Mouse (Mus musculus) heart, postnatal 36 days (tissue): ENCODE measurements around the gene Hspb9. TPM values are rescaled to one million over a fixed set of nuclear protein-coding genes. Genes with fewer than 3 reads are reported as not detected.
A peak's percentile ranks its signal among the peaks of the same experiment; 100 is the strongest.

Experiments
- DNase-seq, 2 experiments: peaks; one replicate each; pipeline ENCODE4 v3.0.0; 2021 to 2022
- intact Hi-C: fragments of 180-260 bp; cut with DNase I; formaldehyde crosslinking; loops from one replicate; pipeline ENCODE4 v1.15.1; 2025
- total RNA-seq, 2 experiments: library from RNA; stranded (reverse); gene quantifications; 2 replicates each; pipeline ENCODE4 v1.2.3; 2021

Gene Hspb9
- total RNA-seq, 2 experiments from 2014 or later, result 0.43 TPM; not detected in 1

GRCm38 (mm10) chr11:100724919-100725512 lies 11.4 kb downstream of the Hspb9 start:
- intact Hi-C loops, result loop anchor here (5.0 kb wide), 1 partner anchor 217 kb away; no protein-coding TSS in a partner anchor
- DNase-seq, result peak in 1 of 2 experiments; percentile 52

- intact Hi-C loops, result no loop called here
Measured at GRCm38 (mm10) chr11:100727201-100727600, 13.6 kb downstream of the Hspb9 start.

GRCm38 (mm10) chr11:100728601-100729000 lies 15.0 kb downstream of the Hspb9 start:
- intact Hi-C loops, result no loop called here
- DNase-seq, result no peak

More at GRCm38 (mm10) chr11:100727201-100727600, 13.6 kb downstream of the Hspb9 start:
- DNase-seq, result no peak

- intact Hi-C loops, result no loop called here
- no peak for DNase-seq
Measured at GRCm38 (mm10) chr11:100729976-100730375, 16.3 kb downstream of the Hspb9 start.

GRCm38 (mm10) chr11:100730477-100731205 lies 17.0 kb downstream of the Hspb9 start:
- no peak for DNase-seq

GRCm38 (mm10) chr11:100735134-100735865 lies 21.6 kb downstream of the Hspb9 start:
- no peak for DNase-seq
- intact Hi-C loops, result no loop called here

More at GRCm38 (mm10) chr11:100730477-100731205, 17.0 kb downstream of the Hspb9 start:
- intact Hi-C loops, result no loop called here

- intact Hi-C loops, result loop anchor here (2.0 kb wide), 1 partner anchor 13 kb away; no protein-coding TSS in a partner anchor
- no peak for DNase-seq
Measured at GRCm38 (mm10) chr11:100735954-100736745, 22.5 kb downstream of the Hspb9 start.

GRCm38 (mm10) chr11:100736746-100737080 lies 23.1 kb downstream of the Hspb9 start:
- DNase-seq, result no peak
- intact Hi-C loops, result loop anchor here (2.0 kb wide), 1 partner anchor 14 kb away; no protein-coding TSS in a partner anchor

GRCm38 (mm10) chr11:100737105-100737733 lies 23.6 kb downstream of the Hspb9 start:
- intact Hi-C loops, result loop anchor here (2.0 kb wide), 1 partner anchor 14 kb away; no protein-coding TSS in a partner anchor
- DNase-seq, result no peak

- intact Hi-C loops, result no loop called here
- peak; percentile 97 for DNase-seq
Measured at GRCm38 (mm10) chr11:100738066-100738604, 24.5 kb downstream of the Hspb9 start, which contains the start of gene Rab5c. Gene Rab5c (minus strand): TSS chr11:100738215.

- no peak for DNase-seq
- intact Hi-C loops, result no loop called here
Measured at GRCm38 (mm10) chr11:100738749-100739148, 25.1 kb downstream of the Hspb9 start.

GRCm38 (mm10) chr11:100741348-100741747 lies 27.7 kb downstream of the Hspb9 start:
- intact Hi-C loops, result no loop called here
- peak in 1 of 2 experiments; percentile 44 for DNase-seq

- peak in 1 of 2 experiments; percentile 56 for DNase-seq
- intact Hi-C loops, result no loop called here
Measured at GRCm38 (mm10) chr11:100745085-100745484, 31.4 kb downstream of the Hspb9 start.

GRCm38 (mm10) chr11:100746546-100746945 lies 32.9 kb downstream of the Hspb9 start:
- intact Hi-C loops, result no loop called here
- DNase-seq, result no peak

- intact Hi-C loops, result no loop called here
Measured at GRCm38 (mm10) chr11:100747114-100747513, 33.5 kb downstream of the Hspb9 start.

GRCm38 (mm10) chr11:100748620-100749019 lies 35.0 kb downstream of the Hspb9 start:
- no peak for DNase-seq
- intact Hi-C loops, result no loop called here

More at GRCm38 (mm10) chr11:100747114-100747513, 33.5 kb downstream of the Hspb9 start:
- DNase-seq, result no peak

GRCm38 (mm10) chr11:100749469-100749868 lies 35.8 kb downstream of the Hspb9 start:
- intact Hi-C loops, result no loop called here
- DNase-seq, result no peak

- intact Hi-C loops, result no loop called here
- no peak for DNase-seq
Measured at GRCm38 (mm10) chr11:100750127-100750526, 36.5 kb downstream of the Hspb9 start.

GRCm38 (mm10) chr11:100752294-100752693 lies 38.6 kb downstream of the Hspb9 start:
- no peak for DNase-seq
- intact Hi-C loops, result no loop called here
